Mouse (Mus musculus) lung, adult 2 months (tissue): ENCODE results near the gene Atp6v1d.

ENCODE experiments used
- CTCF ChIP-seq: fragments of 200-500 bp; IDR thresholded peaks from 2 replicates; pipeline ENCODE4 v1.5.1; 2011; ENCODE audit warnings: mild to moderate bottlenecking, low read length, control low read depth; ENCODE audit not compliant: insufficient read depth
- POLR2A ChIP-seq: fragments of 200-500 bp; IDR thresholded peaks from 2 replicates; pipeline ENCODE4 v1.6.1; 2011; ENCODE audit warnings: low read depth, mild to moderate bottlenecking, control low read depth, low read length, borderline replicate concordance; ENCODE audit errors: extremely low read depth

DNA sequence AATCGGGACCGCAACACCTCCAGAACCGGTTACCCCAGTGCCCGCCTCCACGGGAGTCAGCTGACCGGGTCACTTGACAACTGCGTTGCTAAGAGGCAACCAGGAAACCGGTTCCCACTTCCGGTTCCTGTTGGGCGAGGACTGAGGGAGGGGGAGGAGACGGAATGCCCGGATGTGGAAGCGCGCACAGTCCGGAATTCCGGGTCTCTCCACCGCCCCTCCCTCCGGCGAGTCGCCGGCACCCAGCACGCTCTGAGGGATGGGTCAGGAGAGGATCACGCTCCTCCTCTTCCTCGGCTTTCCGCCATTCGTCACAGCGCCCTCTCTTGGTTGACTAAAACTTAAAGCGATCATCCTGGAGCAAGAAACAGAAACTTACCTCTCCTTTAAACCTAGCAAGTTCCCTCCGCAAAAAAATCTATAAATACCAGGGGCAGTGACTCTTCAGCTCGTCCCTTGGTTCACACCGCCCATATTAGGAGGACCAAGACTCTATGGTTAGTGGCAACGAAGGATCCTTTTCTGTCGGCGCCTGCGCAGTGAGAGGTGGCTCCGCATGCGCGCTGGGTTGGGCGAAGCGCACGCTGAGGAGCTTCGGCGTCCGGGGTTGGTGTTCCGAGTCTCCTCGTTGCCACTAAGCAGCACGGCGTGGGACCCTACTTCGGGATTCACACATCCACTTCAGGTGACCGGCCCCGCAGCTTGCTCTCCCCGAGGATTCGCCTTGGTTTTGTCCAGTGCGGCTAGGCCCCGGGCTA, at the start of gene Atp6v1d, which contains the start of gene Eif2s1:
- peak; percentile 72 for TF ChIP-seq CTCF
- peak; percentile 85; the same call in 1 of the 2 replicates for TF ChIP-seq POLR2A
